Mouse (Mus musculus): ENCODE data around the gene Map3k13. TPM values are rescaled to one million over a fixed set of nuclear protein-coding genes. Genes with fewer than 3 reads are reported as not detected.
A peak's percentile ranks its signal among the peaks of the same experiment; 100 is the strongest.

Gene Map3k13
- polyA plus RNA-seq, 1 experiment = 0.12 TPM

GRCm38 (mm10) chr16:21833469-21833868 lies 39.3 kb downstream of the Map3k13 start:
- H3K27me3 ChIP-seq (ENCODE audit: control insufficient read depth, insufficient read depth, insufficient read length) = no peaks in the 10 kb centered on the region
- H3K79me2 ChIP-seq (ENCODE audit: control insufficient read depth, insufficient read depth) = no peaks in the 10 kb centered on the region
- no peak overlapping the region for H3K4me3 ChIP-seq (ENCODE audit: insufficient read depth, poor library complexity, severe bottlenecking)
- H3K36me3 ChIP-seq (ENCODE audit: control insufficient read depth, insufficient read depth) = no peaks in the 10 kb centered on the region
- no peak overlapping the region for H3ac ChIP-seq (ENCODE audit: control insufficient read depth, insufficient read length, low read depth)
- TF ChIP-seq FOSL1 (IDR thresholded peaks at IDR 0.05; ENCODE audit: insufficient read depth, low read length, poor library complexity, severe bottlenecking) (no peak), MAX (IDR thresholded peaks at IDR 0.05) (no peak), MYOG (IDR thresholded peaks at IDR 0.05; ENCODE audit: control insufficient read depth, extremely low read depth, insufficient read length) (no peak), CEBPB (IDR thresholded peaks at IDR 0.05; ENCODE audit: low read depth) (no peak), CTCF (IDR thresholded peaks at IDR 0.05; ENCODE audit: control insufficient read depth, insufficient read depth, insufficient read length) (no peak), MYOD1 (IDR thresholded peaks at IDR 0.05; ENCODE audit: control insufficient read depth, insufficient read length, low read depth) (no peak), USF1 (IDR thresholded peaks at IDR 0.05; ENCODE audit: low read depth) (no peak)
- H3K79me3 ChIP-seq (ENCODE audit: low read depth) = no peaks in the 10 kb centered on the region

- H3K27me3 ChIP-seq (ENCODE audit: control insufficient read depth, insufficient read depth, insufficient read length) = no peaks in the 10 kb centered on the region
- no peak overlapping the region for H3K4me3 ChIP-seq (ENCODE audit: insufficient read depth, poor library complexity, severe bottlenecking)
- H3K36me3 ChIP-seq (ENCODE audit: control insufficient read depth, insufficient read depth) = no peaks in the 10 kb centered on the region
- H3K79me3 ChIP-seq (ENCODE audit: low read depth) = no peaks in the 10 kb centered on the region
- TF ChIP-seq CEBPB (IDR thresholded peaks at IDR 0.05; ENCODE audit: low read depth) (no peak), MYOD1 (IDR thresholded peaks at IDR 0.05; ENCODE audit: control insufficient read depth, insufficient read length, low read depth) (no peak), MYOG (IDR thresholded peaks at IDR 0.05; ENCODE audit: control insufficient read depth, extremely low read depth, insufficient read length) (no peak), USF1 (IDR thresholded peaks at IDR 0.05; ENCODE audit: low read depth) (no peak), FOSL1 (IDR thresholded peaks at IDR 0.05; ENCODE audit: insufficient read depth, low read length, poor library complexity, severe bottlenecking) (no peak), MAX (IDR thresholded peaks at IDR 0.05) (no peak), CTCF (IDR thresholded peaks at IDR 0.05; ENCODE audit: control insufficient read depth, insufficient read depth, insufficient read length) (no peak)
- H3K79me2 ChIP-seq (ENCODE audit: control insufficient read depth, insufficient read depth) = no peaks in the 10 kb centered on the region
- H3ac ChIP-seq (ENCODE audit: control insufficient read depth, insufficient read length, low read depth) = no peak overlapping the region
Measured at GRCm38 (mm10) chr16:21833970-21834369, 39.8 kb downstream of the Map3k13 start.

DNA sequence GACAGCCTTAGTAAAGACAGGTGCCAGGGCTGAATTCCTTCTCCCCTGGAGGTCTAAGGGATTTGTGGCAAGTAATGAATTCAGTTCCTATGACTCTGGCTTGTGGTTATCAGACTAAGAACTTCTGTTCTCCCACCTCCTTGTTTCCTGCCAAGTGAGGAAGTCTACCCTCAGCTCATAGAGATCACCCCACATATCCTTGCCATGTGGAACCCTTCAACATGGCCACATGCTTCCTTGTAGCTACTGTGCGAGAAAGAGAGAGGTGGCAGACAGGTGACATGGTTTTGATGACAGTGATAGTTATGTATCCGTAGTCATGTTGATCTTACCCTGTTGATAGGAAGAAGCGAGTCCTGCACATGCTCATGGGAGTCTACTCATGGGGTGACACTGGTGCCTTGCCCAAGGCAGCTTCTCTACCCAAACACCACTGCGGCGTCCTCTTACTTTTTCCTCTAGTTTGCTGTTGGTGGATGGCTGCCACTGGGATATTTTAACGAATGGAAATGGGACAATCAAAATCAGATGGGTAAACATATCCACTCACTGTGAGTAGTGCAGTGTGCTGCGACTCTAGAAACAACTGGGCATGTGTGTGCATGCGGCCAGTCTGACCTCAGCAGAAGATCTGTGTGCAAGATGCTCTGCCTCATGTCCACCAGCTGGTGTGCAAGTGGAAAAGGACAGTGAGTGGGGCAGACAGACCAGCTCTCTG lies 40.9 kb downstream of the Map3k13 start:
- Histone ChIP-seq H3K79me3 (ENCODE audit: low read depth) (no peaks in the 10 kb centered on the region), H3K79me2 (ENCODE audit: control insufficient read depth, insufficient read depth) (no peaks in the 10 kb centered on the region), H3K36me3 (ENCODE audit: control insufficient read depth, insufficient read depth) (no peaks in the 10 kb centered on the region), H3ac (ENCODE audit: control insufficient read depth, insufficient read length, low read depth) (no peak overlapping the region), H3K4me3 (ENCODE audit: insufficient read depth, poor library complexity, severe bottlenecking) (no peak overlapping the region), H3K27me3 (ENCODE audit: control insufficient read depth, insufficient read depth, insufficient read length) (no peaks in the 10 kb centered on the region)
- TF ChIP-seq CEBPB (IDR thresholded peaks at IDR 0.05; ENCODE audit: low read depth) (no peak), MYOG (IDR thresholded peaks at IDR 0.05; ENCODE audit: control insufficient read depth, extremely low read depth, insufficient read length) (no peak), MYOD1 (IDR thresholded peaks at IDR 0.05; ENCODE audit: control insufficient read depth, insufficient read length, low read depth) (peak; percentile 3)

GRCm38 (mm10) chr16:21835584-21835931 lies 41.4 kb downstream of the Map3k13 start:
- H3K36me3 ChIP-seq (ENCODE audit: control insufficient read depth, insufficient read depth) = no peaks in the 10 kb centered on the region
- H3K27me3 ChIP-seq (ENCODE audit: control insufficient read depth, insufficient read depth, insufficient read length) = no peaks in the 10 kb centered on the region
- no peak overlapping the region for H3K4me3 ChIP-seq (ENCODE audit: insufficient read depth, poor library complexity, severe bottlenecking)
- no peaks in the 10 kb centered on the region for H3K79me3 ChIP-seq (ENCODE audit: low read depth)
- H3K79me2 ChIP-seq (ENCODE audit: control insufficient read depth, insufficient read depth) = no peaks in the 10 kb centered on the region
- TF ChIP-seq MYOG (IDR thresholded peaks at IDR 0.05; ENCODE audit: control insufficient read depth, extremely low read depth, insufficient read length) (no peak), MAX (IDR thresholded peaks at IDR 0.05) (no peak), CEBPB (IDR thresholded peaks at IDR 0.05; ENCODE audit: low read depth) (no peak), FOSL1 (IDR thresholded peaks at IDR 0.05; ENCODE audit: insufficient read depth, low read length, poor library complexity, severe bottlenecking) (no peak), CTCF (IDR thresholded peaks at IDR 0.05; ENCODE audit: control insufficient read depth, insufficient read depth, insufficient read length) (no peak)
- no peak overlapping the region for H3ac ChIP-seq (ENCODE audit: control insufficient read depth, insufficient read length, low read depth)

DNA sequence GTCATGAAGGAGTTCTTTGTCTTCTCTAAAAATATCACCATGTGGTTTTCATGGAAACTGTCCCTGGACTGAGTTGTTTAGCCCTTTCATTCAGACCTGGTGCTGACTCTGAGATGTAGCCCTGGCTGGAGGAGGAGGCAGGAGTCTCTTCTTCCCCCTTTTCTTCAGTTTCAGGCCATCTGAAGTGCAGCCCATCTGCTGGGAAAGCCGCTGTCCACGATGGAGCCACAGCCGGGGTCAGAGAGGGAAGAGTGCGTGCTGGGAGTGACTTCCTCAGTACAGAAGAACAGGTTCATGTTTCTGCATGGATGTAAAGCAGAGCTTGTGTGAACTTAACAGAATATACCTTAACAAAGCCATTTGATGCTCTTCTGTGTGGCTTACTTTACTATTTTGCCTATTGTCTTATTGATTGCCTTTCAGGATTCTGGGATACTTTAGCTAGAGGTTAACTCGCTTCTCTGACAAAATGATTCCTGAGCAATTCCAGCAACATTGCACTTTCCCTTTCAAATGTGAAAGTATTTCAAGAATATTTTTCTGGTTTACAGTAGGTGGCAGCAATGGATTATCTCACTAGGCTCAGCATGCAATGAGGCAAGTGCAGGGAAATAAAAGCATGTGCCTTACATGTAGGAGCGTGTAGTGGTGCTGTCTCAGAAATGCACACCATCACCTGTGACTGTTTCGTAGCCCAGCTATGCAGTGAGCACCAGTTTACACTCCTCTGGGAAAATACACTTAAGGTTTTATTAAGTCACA lies 42.3 kb downstream of the Map3k13 start:
- no peaks in the 10 kb centered on the region for H3K36me3 ChIP-seq (ENCODE audit: control insufficient read depth, insufficient read depth)
- no peak overlapping the region for H3K4me3 ChIP-seq (ENCODE audit: insufficient read depth, poor library complexity, severe bottlenecking)
- no peak overlapping the region for H3ac ChIP-seq (ENCODE audit: control insufficient read depth, insufficient read length, low read depth)
- H3K79me3 ChIP-seq (ENCODE audit: low read depth) = no peaks in the 10 kb centered on the region
- H3K79me2 ChIP-seq (ENCODE audit: control insufficient read depth, insufficient read depth) = no peaks in the 10 kb centered on the region
- TF ChIP-seq MYOG (IDR thresholded peaks at IDR 0.05; ENCODE audit: control insufficient read depth, extremely low read depth, insufficient read length) (no peak), FOSL1 (IDR thresholded peaks at IDR 0.05; ENCODE audit: insufficient read depth, low read length, poor library complexity, severe bottlenecking) (no peak), USF1 (IDR thresholded peaks at IDR 0.05; ENCODE audit: low read depth) (no peak), MAX (IDR thresholded peaks at IDR 0.05) (no peak), MYOD1 (IDR thresholded peaks at IDR 0.05; ENCODE audit: control insufficient read depth, insufficient read length, low read depth) (no peak), CTCF (IDR thresholded peaks at IDR 0.05; ENCODE audit: control insufficient read depth, insufficient read depth, insufficient read length) (no peak), CEBPB (IDR thresholded peaks at IDR 0.05; ENCODE audit: low read depth) (no peak)
- H3K27me3 ChIP-seq (ENCODE audit: control insufficient read depth, insufficient read depth, insufficient read length) = no peaks in the 10 kb centered on the region
